Mouse (Mus musculus): ENCODE measurements around the gene Dtx2. TPM values are rescaled to one million over a fixed set of nuclear protein-coding genes. Genes with fewer than 3 reads are reported as not detected.
A peak's percentile ranks its signal among the peaks of the same experiment; 100 is the strongest.

The Dtx2 gene
- polyA plus RNA-seq (2012; rRNA removed): 16.3 and 16.7 TPM in 2 replicates

DNA sequence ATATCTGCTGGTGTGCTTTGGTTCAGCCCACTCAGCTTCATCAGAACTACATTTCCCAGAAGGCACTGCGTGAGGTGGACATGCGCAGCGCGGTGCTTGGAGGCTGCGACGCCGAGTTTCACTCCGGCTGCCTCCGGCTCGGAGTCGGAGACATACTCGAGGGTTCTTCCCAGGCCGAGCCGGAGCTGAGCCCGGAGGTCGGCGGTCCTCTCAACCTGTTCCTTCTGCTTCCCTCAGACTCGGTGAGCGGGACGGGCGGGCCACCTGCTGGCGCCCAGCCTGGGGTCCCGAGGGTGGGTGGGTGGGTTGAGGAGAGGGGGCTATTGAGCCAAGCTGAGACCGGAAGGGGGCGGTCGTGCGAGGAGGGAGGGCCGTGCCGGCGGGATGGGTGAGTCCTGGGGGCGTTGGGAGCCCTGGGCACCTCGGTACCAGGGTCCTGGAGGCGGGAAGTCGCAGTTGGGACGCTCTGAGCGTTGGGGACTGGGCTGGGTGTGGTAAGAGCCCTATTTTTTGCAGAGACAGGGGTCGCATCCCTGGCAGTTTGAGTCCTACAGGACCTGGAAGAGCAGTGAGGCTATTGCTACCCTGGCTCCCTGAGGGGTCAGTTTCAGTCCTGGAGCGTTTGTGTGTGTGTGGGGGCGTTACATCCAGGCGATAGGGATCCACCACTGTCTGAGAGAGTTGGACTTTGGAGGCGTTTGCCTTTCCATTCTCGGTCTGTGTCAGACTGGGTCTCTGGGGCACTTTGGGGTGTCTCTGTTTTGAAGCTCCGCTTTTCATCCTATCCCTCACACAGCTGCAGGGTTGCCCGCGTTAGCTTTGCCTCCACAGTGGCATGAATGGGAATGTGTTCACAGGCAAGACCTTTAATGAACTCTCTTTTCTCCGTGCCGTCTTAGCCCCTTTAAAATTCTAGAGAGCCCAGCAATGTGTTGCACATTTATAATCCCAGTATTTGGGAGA, at the start of gene Dtx2:
Gene Dtx2 (plus strand): TSS at position 76 of the 963 bp plus-strand sequence.
- peak; percentile 89 for TF ChIP-seq POLR2A (IDR thresholded peaks at IDR 0.05; ENCODE audit: low read depth, low read length)
- TF ChIP-seq CTCF (conservative IDR thresholded peaks at IDR 0.05; ENCODE audit: insufficient read depth, insufficient read length, low read depth, low read length): 0 out of 2 replicates have a peak, but pooled peaks have one; percentile 5
- Histone ChIP-seq H3K27ac (ENCODE audit: insufficient read depth, low read depth, low read length) (no peak within 1 kb of the TSS), H3K4me3 (ENCODE audit: insufficient read depth, low read depth, low read length) (peak within 1 kb of the TSS; percentile 88), H3K4me1 (ENCODE audit: control insufficient read depth, insufficient read depth, low read length) (no peaks in the 10 kb centered on the region; the same call in 1 of the 2 replicates), H3K27me3 (replicated peaks; ENCODE audit: control insufficient read depth, insufficient read depth, low read length) (no peaks in the 10 kb centered on the region), H3K36me3 (ENCODE audit: control insufficient read depth, insufficient read depth, low read length) (no peaks in the 10 kb centered on the region)
- WGBS: 1% methylated on average over 46 of the region's 47 CpGs
- DNase-seq: peak; percentile 93

DNA sequence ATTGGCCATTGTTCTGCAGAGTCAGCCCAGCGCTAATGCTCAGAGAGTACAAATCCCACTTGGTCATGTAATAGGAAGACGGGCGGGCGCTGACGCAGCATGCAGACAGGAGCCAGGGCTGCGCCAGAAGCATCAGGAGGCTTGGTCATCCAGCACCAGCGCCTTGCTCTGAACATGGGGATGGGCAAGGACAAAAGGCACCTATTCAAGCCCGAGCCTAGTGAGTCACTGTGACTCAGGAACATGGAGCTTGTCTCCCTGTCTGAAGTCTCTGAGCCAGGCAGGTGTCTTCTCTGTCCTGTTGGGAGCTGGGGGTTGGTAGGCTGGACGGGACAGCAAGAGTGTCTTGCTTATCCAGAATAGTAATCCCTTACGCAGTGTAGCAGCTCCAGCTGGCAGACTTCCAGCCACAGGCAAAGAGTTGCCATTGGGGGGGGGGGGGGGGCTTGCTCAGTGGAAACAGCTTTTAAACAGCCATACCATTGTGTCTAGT, 48.6 kb upstream of the Dtx2 start:
- Histone ChIP-seq H3K4me3 (ENCODE audit: insufficient read depth, low read depth, low read length) (no peak overlapping the region), H3K27me3 (replicated peaks; ENCODE audit: control insufficient read depth, insufficient read depth, low read length) (no peaks in the 10 kb centered on the region), H3K36me3 (ENCODE audit: control insufficient read depth, insufficient read depth, low read length) (no peaks in the 10 kb centered on the region), H3K4me1 (ENCODE audit: control insufficient read depth, insufficient read depth, low read length) (no peaks in the 10 kb centered on the region), H3K27ac (ENCODE audit: insufficient read depth, low read depth, low read length) (no peak overlapping the region)
- DNase-seq: no peak
- 61% methylated on average over 10 of the region's 10 CpGs for WGBS
- TF ChIP-seq CTCF (conservative IDR thresholded peaks at IDR 0.05; ENCODE audit: insufficient read depth, insufficient read length, low read depth, low read length) (no peak), POLR2A (IDR thresholded peaks at IDR 0.05; ENCODE audit: low read depth, low read length) (no peak)

DNA sequence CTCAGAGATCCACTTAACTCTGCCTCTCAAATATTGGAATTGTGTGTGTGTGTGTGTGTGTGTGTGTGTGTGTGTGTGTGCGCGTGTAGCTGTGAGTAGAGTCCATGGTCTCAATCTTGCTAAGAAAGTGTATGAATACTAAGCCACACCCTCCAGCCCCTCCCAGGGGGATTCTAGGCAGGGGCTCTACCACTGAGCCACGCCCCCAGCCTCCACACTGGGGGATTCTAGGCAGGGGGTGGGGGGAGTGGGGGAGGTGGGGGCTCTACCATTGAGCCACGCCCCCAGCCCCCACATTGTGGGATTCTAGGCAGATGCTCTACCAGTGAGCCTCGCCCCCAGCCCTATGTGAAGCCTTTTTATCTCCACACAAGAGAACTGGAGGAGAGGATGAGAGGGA, 48.0 kb upstream of the Dtx2 start:
- Histone ChIP-seq H3K4me1 (ENCODE audit: control insufficient read depth, insufficient read depth, low read length) (no peaks in the 10 kb centered on the region), H3K36me3 (ENCODE audit: control insufficient read depth, insufficient read depth, low read length) (no peaks in the 10 kb centered on the region), H3K27ac (ENCODE audit: insufficient read depth, low read depth, low read length) (no peak overlapping the region), H3K4me3 (ENCODE audit: insufficient read depth, low read depth, low read length) (no peak overlapping the region), H3K27me3 (replicated peaks; ENCODE audit: control insufficient read depth, insufficient read depth, low read length) (no peaks in the 10 kb centered on the region)
- no peak for DNase-seq
- TF ChIP-seq POLR2A (IDR thresholded peaks at IDR 0.05; ENCODE audit: low read depth, low read length): no peak
- no peak for TF ChIP-seq CTCF (conservative IDR thresholded peaks at IDR 0.05; ENCODE audit: insufficient read depth, insufficient read length, low read depth, low read length)
- 86% methylated on average over 5 of the region's 5 CpGs for WGBS

DNA sequence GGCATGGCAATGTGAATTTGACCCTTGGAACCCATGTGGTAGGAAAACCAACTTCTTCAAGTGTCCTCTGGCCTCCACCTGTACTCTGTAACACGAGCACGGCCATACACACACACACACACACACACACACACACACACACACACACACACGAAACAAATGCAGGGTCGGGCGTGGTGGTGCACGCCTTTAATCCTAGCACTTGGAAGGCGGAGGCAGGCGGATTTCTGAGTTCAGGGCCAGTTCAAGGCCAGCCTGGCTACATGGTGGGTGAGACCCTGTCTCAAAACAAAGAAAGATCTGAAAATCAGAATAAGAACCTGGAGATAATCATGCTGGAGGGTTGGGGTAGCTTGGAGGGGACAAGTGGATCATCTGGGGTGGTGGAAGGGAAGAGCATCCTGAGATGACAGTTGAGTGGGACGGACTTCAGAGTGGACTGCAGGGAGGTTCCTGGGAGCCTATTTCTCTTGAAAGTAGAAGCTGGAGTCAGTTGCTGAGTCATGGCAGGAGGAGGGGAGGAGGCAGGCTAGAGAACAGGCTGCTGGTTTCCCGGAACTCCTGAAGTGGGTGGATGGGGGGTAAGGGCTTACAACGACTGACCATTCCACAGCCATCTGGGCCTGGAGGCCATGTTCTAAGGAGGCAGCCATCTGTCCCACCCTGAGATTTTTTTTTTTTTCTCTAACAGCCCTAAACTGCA, 43.7 kb upstream of the Dtx2 start:
- no peak for TF ChIP-seq POLR2A (IDR thresholded peaks at IDR 0.05; ENCODE audit: low read depth, low read length)
- no peak for TF ChIP-seq CTCF (conservative IDR thresholded peaks at IDR 0.05; ENCODE audit: insufficient read depth, insufficient read length, low read depth, low read length)
- Histone ChIP-seq H3K27me3 (replicated peaks; ENCODE audit: control insufficient read depth, insufficient read depth, low read length) (no peaks in the 10 kb centered on the region), H3K4me1 (ENCODE audit: control insufficient read depth, insufficient read depth, low read length) (no peaks in the 10 kb centered on the region), H3K27ac (ENCODE audit: insufficient read depth, low read depth, low read length) (no peak overlapping the region), H3K4me3 (ENCODE audit: insufficient read depth, low read depth, low read length) (no peak overlapping the region), H3K36me3 (ENCODE audit: control insufficient read depth, insufficient read depth, low read length) (no peaks in the 10 kb centered on the region)
- WGBS: 67% methylated on average over 11 of the region's 11 CpGs
- no peak for DNase-seq

DNA sequence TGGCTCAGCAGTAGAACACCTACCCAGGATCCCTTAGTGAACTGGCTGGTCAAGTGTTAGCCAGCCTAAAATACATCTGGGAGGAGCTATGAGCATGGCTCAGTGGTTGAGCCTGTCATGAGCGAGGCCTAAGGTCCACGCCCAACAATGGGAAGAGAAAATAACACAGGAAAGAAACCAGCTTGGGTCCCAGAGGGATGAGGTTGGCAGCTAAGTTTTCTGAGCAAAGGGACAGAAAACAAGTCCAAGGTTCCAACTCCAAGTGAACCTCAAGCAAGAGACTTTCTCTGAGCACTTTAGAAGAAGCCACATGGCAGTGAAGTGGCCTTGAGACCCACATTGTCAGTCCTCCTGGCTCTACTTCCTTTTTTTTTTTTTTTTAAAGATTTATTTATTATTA, 42.9 kb upstream of the Dtx2 start:
- 92% methylated on average over 2 of the region's 2 CpGs for WGBS
- Histone ChIP-seq H3K36me3 (ENCODE audit: control insufficient read depth, insufficient read depth, low read length) (no peaks in the 10 kb centered on the region), H3K27me3 (replicated peaks; ENCODE audit: control insufficient read depth, insufficient read depth, low read length) (no peaks in the 10 kb centered on the region), H3K4me1 (ENCODE audit: control insufficient read depth, insufficient read depth, low read length) (no peaks in the 10 kb centered on the region), H3K27ac (ENCODE audit: insufficient read depth, low read depth, low read length) (no peak overlapping the region), H3K4me3 (ENCODE audit: insufficient read depth, low read depth, low read length) (no peak overlapping the region)
- DNase-seq: no peak
- no peak for TF ChIP-seq POLR2A (IDR thresholded peaks at IDR 0.05; ENCODE audit: low read depth, low read length)
- TF ChIP-seq CTCF (conservative IDR thresholded peaks at IDR 0.05; ENCODE audit: insufficient read depth, insufficient read length, low read depth, low read length): no peak

DNA sequence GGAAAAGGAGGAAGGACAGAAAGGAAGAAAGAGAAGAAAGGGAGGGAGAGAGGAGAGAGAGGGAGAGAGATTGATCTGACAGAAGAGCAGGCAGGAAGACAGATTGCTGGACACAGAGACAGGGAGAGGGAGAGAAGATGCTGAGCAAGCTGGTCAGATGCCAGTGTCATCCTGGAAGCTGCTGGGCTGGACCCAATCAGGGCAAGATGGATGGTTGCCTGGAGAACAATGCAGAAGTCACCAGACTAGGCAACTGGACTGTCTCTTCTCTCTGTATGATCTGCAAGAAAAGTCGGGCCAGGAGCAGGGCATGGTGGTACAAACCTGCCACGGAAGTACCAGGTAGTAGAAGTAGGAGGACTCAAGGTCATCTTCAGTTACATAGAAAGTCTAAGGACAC, 41.8 kb upstream of the Dtx2 start:
- Histone ChIP-seq H3K4me1 (ENCODE audit: control insufficient read depth, insufficient read depth, low read length) (peaks cover 6% of the 10 kb centered on the region; the same call in 1 of the 2 replicates), H3K4me3 (ENCODE audit: insufficient read depth, low read depth, low read length) (no peak overlapping the region), H3K27me3 (replicated peaks; ENCODE audit: control insufficient read depth, insufficient read depth, low read length) (no peaks in the 10 kb centered on the region), H3K36me3 (ENCODE audit: control insufficient read depth, insufficient read depth, low read length) (no peaks in the 10 kb centered on the region), H3K27ac (ENCODE audit: insufficient read depth, low read depth, low read length) (no peak overlapping the region)
- no peak for DNase-seq
- 81% methylated on average over 2 of the region's 2 CpGs for WGBS
- TF ChIP-seq POLR2A (IDR thresholded peaks at IDR 0.05; ENCODE audit: low read depth, low read length) (no peak), CTCF (conservative IDR thresholded peaks at IDR 0.05; ENCODE audit: insufficient read depth, insufficient read length, low read depth, low read length) (no peak)

Data from kidney, adult 2 months (tissue).